ENCODE assay signal across 42 mouse cellular contexts in genomic region chr2:62462174-62462573, GRCm38 (mm10). TPM values are rescaled to one million over a fixed set of nuclear protein-coding genes. Genes with fewer than 3 reads are reported as not detected.
"Had no signal": no experiment of that assay in that cellular context is flagged by ENCODE, and none has a peak within 500 bp of the region (broad histone marks: within the 10 kb centered on the region; RNA-seq: fewer than 3 reads in every experiment).

No protein-coding gene starts in this region.

- H3K4me3 ChIP-seq: limb, embryonic 10.5 days; limb, embryonic 12.5 days; limb, embryonic 13.5 days; limb, embryonic 15.5 days; liver, embryonic 12.5 days; liver, embryonic 13.5 days; liver, embryonic 15.5 days; lung, embryonic 15.5 days; megakaryocyte, embryonic 14.5 days; midbrain, embryonic 10.5 days; midbrain, embryonic 12.5 days; midbrain, embryonic 13.5 days; midbrain, embryonic 15.5 days; myocyte; neural tube, embryonic 12.5 days had no signal

- ATAC-seq: liver, embryonic 12.5 days; liver, postnatal 0 days; lung, postnatal 0 days; midbrain, embryonic 13.5 days; midbrain, embryonic 15.5 days; midbrain, embryonic 16.5 days had no signal

- H3K27me3 ChIP-seq: limb, embryonic 15.5 days; liver, embryonic 12.5 days; liver, embryonic 13.5 days; liver, embryonic 15.5 days; lung, embryonic 15.5 days; midbrain, embryonic 13.5 days; midbrain, embryonic 15.5 days; neural tube, embryonic 12.5 days had no signal

- H3K27ac ChIP-seq: limb, embryonic 10.5 days; limb, embryonic 12.5 days; limb, embryonic 13.5 days; limb, embryonic 15.5 days; liver, embryonic 12.5 days; liver, embryonic 13.5 days; liver, embryonic 14.5 days; liver, embryonic 15.5 days; lung, embryonic 15.5 days; macrophage; midbrain, embryonic 10.5 days; midbrain, embryonic 12.5 days; midbrain, embryonic 13.5 days; midbrain, embryonic 15.5 days; neural tube, embryonic 12.5 days had no signal

- H3K4me2 ChIP-seq: limb, embryonic 12.5 days; limb, embryonic 13.5 days; limb, embryonic 15.5 days; liver, embryonic 11.5 days; liver, embryonic 12.5 days; liver, embryonic 13.5 days; liver, embryonic 15.5 days; lung, embryonic 14.5 days; lung, embryonic 15.5 days; midbrain, embryonic 11.5 days; midbrain, embryonic 12.5 days; midbrain, embryonic 13.5 days; midbrain, embryonic 15.5 days; neural tube, embryonic 12.5 days had no signal

- H3K36me3 ChIP-seq: limb, embryonic 10.5 days; limb, embryonic 12.5 days; limb, embryonic 13.5 days; limb, embryonic 15.5 days; liver, embryonic 12.5 days; liver, embryonic 13.5 days; liver, embryonic 15.5 days; lung, embryonic 15.5 days; midbrain, embryonic 10.5 days; midbrain, embryonic 12.5 days; midbrain, embryonic 13.5 days; midbrain, embryonic 15.5 days; neural tube, embryonic 12.5 days had no signal

- DNase-seq: left cerebral cortex, postnatal 4 days; liver; liver, embryonic 13.5 days; liver, postnatal 0 days; lung, adult 18-20 months; lung, adult 2 months; lung, embryonic 14.5 days; lung, postnatal 10 days; lung, postnatal 14 days; lung, postnatal 36 days; lung, postnatal 4 days; midbrain, embryonic 14.5 days had no signal

- H3K9me3 ChIP-seq: limb, embryonic 10.5 days; limb, embryonic 12.5 days; limb, embryonic 13.5 days; limb, embryonic 15.5 days; liver, embryonic 12.5 days; liver, embryonic 13.5 days; liver, embryonic 15.5 days; lung, embryonic 15.5 days; midbrain, embryonic 10.5 days; midbrain, embryonic 12.5 days; midbrain, embryonic 13.5 days; midbrain, embryonic 15.5 days; neural tube, embryonic 12.5 days had no signal

- H3K4me1 ChIP-seq: limb, embryonic 15.5 days; liver, embryonic 12.5 days; liver, embryonic 13.5 days; liver, embryonic 15.5 days; lung, embryonic 15.5 days; midbrain, embryonic 10.5 days; midbrain, embryonic 12.5 days; midbrain, embryonic 13.5 days; midbrain, embryonic 15.5 days; neural tube, embryonic 12.5 days had no signal

- H3K9ac ChIP-seq: limb, embryonic 12.5 days; limb, embryonic 13.5 days; limb, embryonic 15.5 days; liver, embryonic 12.5 days; liver, embryonic 13.5 days; liver, embryonic 14.5 days; liver, embryonic 15.5 days; liver, postnatal 0 days; lung, embryonic 14.5 days; lung, embryonic 15.5 days; midbrain, embryonic 12.5 days; midbrain, embryonic 13.5 days; midbrain, embryonic 15.5 days; neural tube, embryonic 12.5 days had no signal

RNA-seq across cellular contexts. Expression of gene Gcg, which starts 21.3 kb away (rescaled TPM):
- total RNA-seq: left cerebral cortex, postnatal 14 days; left cerebral cortex, postnatal 25 days; left cerebral cortex, postnatal 36 days; liver, adult 2 months; megakaryocyte progenitor cell, adult 5-6 weeks; megakaryocyte, adult 5-6 weeks; megakaryocyte-erythroid progenitor cell, adult 5-6 weeks; midbrain, postnatal 0 days; monocyte, adult 5-6 weeks had no signal
- polyA plus RNA-seq: limb, embryonic 15.5 days; liver, adult 2 months; liver, embryonic 13.5 days; liver, embryonic 15.5 days; liver, postnatal 0 days; lung, adult 2 months; lung, embryonic 14.5 days; lung, embryonic 16.5 days; lung, postnatal 0 days; macrophage; midbrain, embryonic 10.5 days; midbrain, embryonic 11.5 days; myocyte; neural tube, embryonic 12.5 days had no signal

RNA-seq across cellular contexts. Expression of gene Dpp4, which starts 50.1 kb away (rescaled TPM):
- polyA plus RNA-seq: myocyte had no signal
